Mouse (Mus musculus) spleen, adult 2 months (tissue): ENCODE data around the gene Gm8439.

Source experiments
- CTCF ChIP-seq: fragments of 200-500 bp; IDR thresholded peaks from 2 replicates; pipeline ENCODE4 v1.5.1; 2011; ENCODE audit warnings: mild to moderate bottlenecking, inconsistent platforms; ENCODE audit not compliant: insufficient read depth, insufficient read length, insufficient replicate concordance; ENCODE audit errors: extremely low read depth
- POLR2A ChIP-seq: fragments of 200-500 bp; IDR thresholded peaks from 2 replicates; pipeline ENCODE4 v1.6.1; 2011; ENCODE audit warnings: low read depth, low read length, inconsistent platforms

- no peak for TF ChIP-seq CTCF
- no peak for TF ChIP-seq POLR2A
Observed at GRCm38 (mm10) chr4:120581711-120582110, 6.8 kb upstream of the Gm8439 start.
